Mouse (Mus musculus) layer of hippocampus, postnatal 14 days (tissue): ENCODE results near the gene Gal3st4. TPM values are rescaled to one million over a fixed set of nuclear protein-coding genes. Genes with fewer than 3 reads are reported as not detected.

ENCODE experiments used
- DNase-seq, 2 experiments: peaks; one replicate each; pipeline ENCODE4 v3.0.0; 2021 to 2022; ENCODE audit warnings: low spot score in 2 of 2, mixed read lengths in 1 of 2
- long read RNA-seq, 2 experiments: library from polyadenylated mRNA; stranded (forward); transcript quantifications; one replicate each; pipeline ENCODE4 v2.0.0; 2021
- total RNA-seq, 2 experiments: library from RNA; stranded (reverse); gene quantifications; 2 replicates each; pipeline ENCODE4 v1.2.3; 2021

Gene Gal3st4
- 1 to 10 TPM; 2.3 to 4.0 TPM for total RNA-seq
- long read RNA-seq, experiment 1, partial matches to known transcripts: 0 of 3 reads
- long read RNA-seq, experiment 1, other reads (novel, unspliced or antisense): 1 of 3 reads
- long read RNA-seq, experiment 2, partial matches to known transcripts: 0 of 5 reads
- long read RNA-seq, experiment 2, other reads (novel, unspliced or antisense): 1 of 5 reads

- DNase-seq: no peak
These were observed at the start of gene Gal3st4 for GRCm38 (mm10) chr5:138272409-138272923. Gene Gal3st4 (minus strand): TSS chr5:138272840.

DNA sequence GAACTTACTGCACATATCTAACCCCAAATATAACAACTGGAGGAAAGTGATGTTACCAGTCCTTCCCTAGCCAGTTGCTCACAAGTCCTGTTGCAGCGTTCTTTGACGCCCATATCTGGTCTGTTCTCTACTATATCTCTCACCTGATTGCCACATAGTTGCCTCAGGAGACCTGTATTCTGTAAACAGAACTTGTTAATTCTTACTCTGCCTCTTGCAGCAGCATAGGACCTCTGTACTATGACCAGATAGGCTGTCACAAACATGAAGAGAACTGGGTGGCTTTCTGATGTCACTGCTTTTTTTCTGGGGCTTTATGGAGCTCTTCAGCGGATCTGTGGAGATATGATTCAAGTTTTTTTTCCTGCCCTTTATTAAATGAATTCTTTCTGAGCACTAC lies 40.2 kb upstream of the Gal3st4 start:
- no peak for DNase-seq

GRCm38 (mm10) chr5:138299613-138300012 lies 27.0 kb upstream of the Gal3st4 start:
- no peak for DNase-seq

- DNase-seq: no peak
These were observed 21.5 kb upstream of the Gal3st4 start for GRCm38 (mm10) chr5:138294158-138294557.

DNA sequence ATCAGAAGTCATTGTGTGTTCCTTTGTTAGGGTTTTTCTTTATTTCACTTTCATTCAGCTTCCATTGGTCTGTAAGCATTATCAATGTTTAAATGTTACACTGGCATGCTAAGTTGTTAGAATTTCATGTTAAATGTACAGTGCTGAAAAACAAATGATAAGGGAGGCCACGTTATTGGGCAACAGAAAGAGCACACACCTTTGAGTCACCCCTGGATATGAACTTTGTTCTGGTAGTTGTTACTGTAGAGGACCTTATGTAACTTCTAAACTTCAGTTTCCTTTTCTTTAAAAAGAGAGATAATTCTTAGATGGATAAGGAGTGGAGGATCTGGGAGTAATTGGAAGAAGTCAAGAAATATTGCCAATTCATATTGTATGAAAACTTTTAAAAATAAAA lies 19.0 kb upstream of the Gal3st4 start:
- no peak for DNase-seq

DNA sequence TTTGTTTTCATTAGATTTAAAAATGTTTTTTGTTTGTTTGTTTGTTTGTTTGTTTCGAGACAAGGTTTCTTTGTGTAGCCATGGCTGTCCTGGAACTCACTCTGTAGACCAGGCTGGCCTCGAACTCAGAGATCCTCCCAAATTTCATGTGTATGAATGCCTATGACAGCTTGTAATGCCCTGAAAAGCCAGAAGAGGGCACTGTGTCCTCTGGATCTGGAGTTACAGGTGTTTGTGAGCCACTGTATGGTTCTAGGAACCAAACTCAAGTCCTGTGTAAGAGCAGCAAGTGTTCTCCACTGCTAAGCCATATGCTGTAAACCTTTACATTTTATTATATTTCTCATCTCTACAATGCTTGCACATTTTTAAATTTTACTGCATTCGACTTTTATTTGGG lies 15.2 kb upstream of the Gal3st4 start:
- DNase-seq: no peak

- no peak for DNase-seq
These were observed 10.9 kb upstream of the Gal3st4 start for GRCm38 (mm10) chr5:138283540-138283939.

DNA sequence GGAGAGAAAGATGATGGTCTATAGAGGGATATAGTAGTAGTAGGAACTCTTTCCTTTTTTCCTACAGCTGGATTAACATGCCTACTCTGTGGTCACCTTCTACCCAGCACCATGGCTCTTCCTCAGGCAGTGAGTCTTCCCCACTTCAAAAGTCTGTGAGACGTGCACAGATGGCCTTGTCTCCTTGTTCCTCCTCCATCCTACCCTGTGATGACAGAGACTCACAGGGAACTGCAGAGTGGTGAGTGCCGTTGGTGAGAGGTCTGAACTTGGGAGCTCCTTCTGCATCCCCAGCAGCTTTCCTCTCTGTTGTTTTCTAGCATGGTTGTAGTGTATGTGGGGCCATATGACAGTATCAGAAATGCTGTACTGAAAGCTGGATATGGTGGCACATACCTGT lies 9.2 kb upstream of the Gal3st4 start:
- DNase-seq: no peak

DNA sequence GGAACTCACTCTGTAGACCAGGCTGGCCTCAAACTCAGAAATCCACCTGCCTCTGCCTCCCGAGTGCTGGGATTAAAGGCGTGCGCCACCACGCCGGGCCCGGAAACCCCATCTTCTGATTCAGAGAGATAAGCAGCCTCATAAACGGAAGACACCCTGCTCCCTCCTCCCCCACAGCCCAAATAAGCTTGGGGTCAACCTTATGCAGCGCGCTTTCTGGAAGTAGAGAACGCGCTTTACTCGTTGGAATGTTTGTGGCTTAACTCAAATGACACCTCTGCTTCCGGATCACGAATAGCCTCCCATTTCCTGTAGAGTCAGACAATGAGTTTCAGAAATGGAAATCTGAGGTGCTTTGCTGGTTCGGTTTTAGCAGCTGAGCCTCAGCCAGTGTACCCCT lies 8.2 kb upstream of the Gal3st4 start:
- no peak for DNase-seq

GRCm38 (mm10) chr5:138280425-138280768 lies 7.8 kb upstream of the Gal3st4 start:
- DNase-seq: no peak

DNA sequence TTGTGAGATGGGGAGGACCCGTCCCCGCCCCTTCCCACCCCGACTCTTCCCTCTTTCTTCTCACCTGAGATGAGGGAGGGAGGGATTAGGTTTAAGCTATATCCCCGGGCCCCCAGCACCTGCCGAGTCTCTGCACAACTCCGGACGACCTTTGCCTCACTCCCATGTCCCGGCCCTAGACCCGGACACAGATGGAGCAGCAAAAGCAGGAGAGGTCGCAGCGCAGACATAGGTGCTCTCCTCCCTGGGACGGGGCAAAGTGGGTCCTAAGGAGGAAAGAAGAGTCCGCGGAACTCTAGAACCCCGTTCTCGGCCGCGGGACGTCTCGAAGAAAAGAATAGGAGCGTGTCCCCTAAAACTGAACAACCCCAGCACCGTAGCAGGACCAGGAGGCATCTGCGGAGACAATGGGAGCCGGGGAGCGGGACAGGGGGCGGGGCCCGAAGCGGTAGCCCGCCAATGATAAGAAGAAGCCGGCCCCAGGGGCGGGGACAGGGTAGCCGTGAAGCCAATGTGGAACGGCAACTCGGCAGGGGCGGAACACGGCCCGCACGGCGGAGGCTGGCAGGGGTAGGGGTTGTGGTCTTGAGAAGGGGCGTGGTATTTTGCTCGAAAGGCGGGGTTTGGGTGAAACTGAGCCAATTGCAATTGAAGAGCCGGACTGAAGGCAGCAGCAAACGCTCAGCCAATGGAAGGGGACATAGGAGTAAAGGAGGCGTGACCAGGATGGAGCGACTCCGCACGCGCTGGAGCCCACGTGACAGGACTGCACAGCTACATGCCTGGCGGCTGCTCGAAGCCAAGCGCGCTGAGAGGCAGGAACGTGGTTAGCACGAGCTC lies 7.2 kb upstream of the Gal3st4 start, which contains the start of the genes Gm43720, Gpc2 and Stag3:
Gene Gm43720 (minus strand): TSS at position 374 of the 840 bp plus-strand sequence.
Gene Gpc2 (minus strand): TSS at position 421 of the 840 bp plus-strand sequence.
Gene Stag3 (plus strand): TSS at position 656 of the 840 bp plus-strand sequence.
- DNase-seq: peak; percentile 88 to 93

DNA sequence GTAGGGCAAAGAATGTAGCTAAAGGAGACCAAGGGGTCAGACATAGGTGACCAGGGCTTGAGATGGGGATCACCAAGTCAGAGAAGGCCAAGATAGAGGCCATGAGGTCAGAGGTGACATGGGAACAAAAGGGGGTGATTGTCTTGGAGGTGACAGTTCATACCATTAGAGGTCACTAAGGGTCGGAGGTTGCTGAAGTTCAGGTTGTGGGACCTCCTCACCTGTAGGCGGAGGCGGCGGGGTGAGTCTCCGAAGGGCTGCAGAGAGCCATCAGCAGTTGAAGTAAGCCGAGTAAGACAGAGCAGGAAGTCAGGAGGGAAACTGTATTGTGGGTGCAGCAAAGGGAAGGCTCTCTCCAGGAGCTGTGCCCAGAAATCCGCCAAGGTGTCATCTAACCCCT lies 5.4 kb upstream of the Gal3st4 start:
- no peak for DNase-seq

DNA sequence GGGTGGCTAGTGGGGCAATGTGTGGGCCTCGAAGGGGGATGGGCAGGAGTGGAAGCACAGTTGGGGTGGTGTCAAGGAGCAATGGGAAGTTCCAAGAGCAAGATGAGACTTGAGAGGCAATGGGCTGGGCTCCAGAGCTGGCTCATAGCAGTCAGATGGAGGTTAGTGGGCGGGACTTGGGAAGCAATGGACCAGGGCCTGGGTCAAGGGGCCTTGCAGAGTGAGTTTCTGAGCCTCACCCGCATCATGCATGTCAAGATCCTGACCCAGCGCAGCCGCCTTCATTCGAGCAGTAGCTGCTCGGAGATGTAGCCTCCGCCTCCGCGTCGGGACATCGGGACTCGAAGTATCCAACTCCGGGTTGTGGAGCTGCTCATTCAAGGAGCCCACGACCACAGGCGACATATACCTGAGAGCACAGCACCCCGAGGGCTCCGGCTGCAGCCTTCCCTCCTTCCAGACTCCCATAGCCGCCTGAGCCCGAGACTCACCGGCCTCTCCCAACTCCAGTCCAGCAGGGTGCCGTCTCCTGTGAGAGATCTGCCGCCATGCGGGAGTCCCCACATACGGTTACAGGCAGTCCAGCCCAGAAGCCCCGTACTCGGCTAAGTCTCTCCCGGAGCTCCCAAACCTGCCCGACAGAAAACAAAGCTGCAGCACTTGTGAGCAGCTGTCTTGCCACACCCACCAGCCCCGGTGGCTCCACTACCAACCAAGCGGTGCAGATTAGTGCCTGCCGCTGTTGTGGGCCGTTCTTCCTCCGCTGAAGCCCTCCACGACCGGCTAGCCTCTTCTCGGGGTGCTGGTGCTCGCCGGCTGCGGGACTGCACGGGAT lies 2.8 kb upstream of the Gal3st4 start:
- DNase-seq: no peak

- DNase-seq: no peak
These were observed 1.5 kb upstream of the Gal3st4 start for GRCm38 (mm10) chr5:138274186-138274585.

GRCm38 (mm10) chr5:138271232-138271631 lies 1.4 kb downstream of the Gal3st4 start:
- no peak for DNase-seq

GRCm38 (mm10) chr5:138268980-138269379 lies 3.7 kb downstream of the Gal3st4 start:
- DNase-seq: no peak

DNA sequence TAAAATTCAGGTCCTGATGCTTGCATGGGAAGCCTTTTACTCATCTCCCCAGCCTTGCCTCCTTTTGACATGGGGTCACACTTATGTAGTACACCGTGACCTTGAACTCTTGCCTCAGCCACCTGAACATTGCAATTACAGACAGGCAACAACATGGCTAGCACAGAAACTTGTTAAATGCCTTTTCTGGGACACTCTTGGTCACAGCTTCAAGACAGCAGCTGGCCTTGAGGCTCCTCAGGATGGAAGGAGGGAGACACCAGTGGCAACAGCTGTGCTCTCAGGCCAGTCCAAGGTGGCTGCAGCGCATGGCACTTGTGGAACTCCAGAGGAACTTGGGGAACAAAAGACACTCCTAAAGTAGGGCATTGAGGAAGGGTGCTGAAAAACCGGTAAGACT lies 5.5 kb downstream of the Gal3st4 start:
- DNase-seq: no peak

- DNase-seq: no peak
These were observed 6.9 kb downstream of the Gal3st4 start for GRCm38 (mm10) chr5:138265712-138266111.

DNA sequence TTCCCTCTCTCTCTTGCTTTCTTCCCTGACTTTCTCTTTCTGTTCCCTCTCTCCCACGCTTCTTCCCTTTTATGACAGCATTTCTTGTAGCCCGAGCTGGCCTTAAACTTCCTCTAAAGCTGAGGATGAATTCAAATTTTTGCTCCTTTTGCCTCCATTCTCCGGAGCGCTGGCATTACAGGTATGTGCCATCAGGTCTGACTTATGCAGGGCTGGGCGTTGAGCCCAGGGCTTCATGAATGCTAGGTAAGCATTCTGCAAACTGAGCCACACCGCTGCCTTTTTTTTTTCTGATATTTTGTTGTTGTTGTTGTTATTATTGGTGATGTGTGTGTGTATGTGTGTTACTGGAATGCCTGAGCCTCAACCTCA lies 8.4 kb downstream of the Gal3st4 start:
- DNase-seq: no peak

DNA sequence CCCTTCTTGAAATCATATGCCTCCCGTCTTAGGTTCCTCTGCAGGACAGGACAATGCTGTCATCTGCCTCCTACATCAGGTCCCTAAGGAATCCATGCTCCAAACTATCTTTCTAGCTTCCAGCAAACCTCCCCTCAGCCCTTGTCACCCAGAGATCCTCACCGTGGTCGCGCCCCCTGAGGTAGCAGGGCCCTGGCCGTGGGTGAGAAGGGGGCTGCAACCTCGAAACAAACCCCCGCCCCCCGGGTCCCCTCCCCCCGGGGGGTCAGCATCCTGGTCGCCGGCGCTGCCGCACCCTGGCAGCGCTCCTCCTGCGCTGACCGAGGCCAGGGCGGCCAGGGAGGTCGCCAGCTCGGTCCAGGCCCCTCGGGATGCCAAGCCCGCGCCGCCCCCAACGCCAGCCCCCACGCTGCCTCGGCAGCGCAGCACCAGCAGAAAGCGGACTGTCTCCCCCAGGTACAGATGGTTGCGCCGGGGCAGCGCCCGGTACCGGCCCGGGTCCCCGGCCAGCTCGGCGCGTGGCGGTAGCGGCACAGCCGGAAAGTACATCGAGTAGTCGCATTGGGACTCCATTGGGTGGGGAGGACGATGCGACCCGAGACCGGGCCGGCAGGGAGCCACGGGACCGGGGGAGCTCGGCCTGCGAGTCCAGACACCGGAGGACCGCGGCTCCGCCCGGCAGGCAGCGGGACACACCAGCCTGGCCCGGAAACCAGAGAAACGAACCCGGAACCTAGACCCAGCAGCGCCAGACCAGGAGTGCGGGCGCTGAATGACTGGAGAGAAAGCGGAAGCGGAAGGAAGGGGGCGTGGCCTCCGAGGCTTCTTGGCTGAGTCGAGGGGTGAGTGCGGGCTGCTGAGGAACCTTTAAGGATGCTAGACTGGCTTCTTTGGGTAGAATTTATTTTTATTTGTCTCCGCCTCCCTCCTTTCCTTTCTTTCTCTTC lies 9.1 kb downstream of the Gal3st4 start, which contains the start of gene BC037034:
Gene BC037034 (minus strand): TSS at position 774 of the 947 bp plus-strand sequence.
- peak; percentile 88 to 91 for DNase-seq
